ENCODE assay signal across 16 mouse cellular contexts in the genomic region with DNA sequence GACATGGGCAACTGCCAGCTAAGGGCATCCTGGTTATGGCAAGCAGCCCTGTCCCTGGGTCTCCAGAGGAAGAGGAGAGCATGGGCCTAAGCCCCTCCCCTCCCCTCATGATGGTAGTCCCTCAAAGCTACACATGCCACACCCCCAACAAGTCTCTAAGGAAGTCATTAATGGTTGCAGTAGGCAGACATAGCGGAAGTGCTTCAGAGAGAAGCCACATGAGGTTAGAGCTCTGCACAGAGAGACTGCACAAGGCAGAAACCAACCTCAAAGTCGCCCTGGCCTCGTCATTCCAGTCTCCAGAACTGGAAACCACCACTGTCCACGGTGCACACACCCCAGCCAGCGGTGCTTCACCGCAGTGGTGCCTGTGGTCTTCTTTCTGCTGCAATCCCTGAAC.
DNase-seq lines count a peak whose midpoint lies in the region; ATAC-seq lines count a peak whose summit lies in the region.
"Had no signal": no experiment of that assay in that cellular context is flagged by ENCODE, and none has a peak within 500 bp of the region (broad histone marks: within the 10 kb centered on the region; RNA-seq: fewer than 3 reads in every experiment).

No protein-coding gene starts in this region.

- no peaks in the 10 kb centered on the region for H3K36me3 ChIP-seq in hindbrain, embryonic 10.5 days
- no peaks in the 10 kb centered on the region for H3K36me3 ChIP-seq in hindbrain, embryonic 16.5 days (ENCODE audit: control insufficient read depth, insufficient read depth, low read length)
- H3K36me3 ChIP-seq in neural tube, embryonic 13.5 days: no peaks in the 10 kb centered on the region
- H3K36me3 ChIP-seq in hindbrain, embryonic 14.5 days (replicated peaks; ENCODE audit: control insufficient read depth, insufficient read depth): no peaks in the 10 kb centered on the region
- no peaks in the 10 kb centered on the region for H3K36me3 ChIP-seq in neural tube, embryonic 15.5 days

- no peak overlapping the region for H3K4me3 ChIP-seq in hindbrain, embryonic 10.5 days
- no peak overlapping the region for H3K4me3 ChIP-seq in hindbrain, embryonic 16.5 days (ENCODE audit: low read length)
- no peak overlapping the region for H3K4me3 ChIP-seq in neural tube, embryonic 13.5 days
- H3K4me3 ChIP-seq in hindbrain, embryonic 14.5 days (replicated peaks; ENCODE audit: low read length): no peak overlapping the region
- H3K4me3 ChIP-seq in neural tube, embryonic 15.5 days (replicated peaks): no peak overlapping the region

- no peak overlapping the region for H3K9ac ChIP-seq in hindbrain, embryonic 16.5 days (ENCODE audit: low read depth, low read length)
- 0 out of 2 replicates have a peak overlapping the region, but pooled peaks have one; percentile 38 for H3K9ac ChIP-seq in neural tube, embryonic 13.5 days
- no peak overlapping the region for H3K9ac ChIP-seq in hindbrain, embryonic 14.5 days
- no peak overlapping the region for H3K9ac ChIP-seq in neural tube, embryonic 15.5 days (replicated peaks)

- peaks cover 54% of the 10 kb centered on the region for H3K27me3 ChIP-seq in hindbrain, embryonic 10.5 days (ENCODE audit: insufficient read depth, poor library complexity, severe bottlenecking)
- H3K27me3 ChIP-seq in hindbrain, embryonic 16.5 days (replicated peaks; ENCODE audit: control insufficient read depth, insufficient read depth, low read length): no peaks in the 10 kb centered on the region
- no peaks in the 10 kb centered on the region for H3K27me3 ChIP-seq in neural tube, embryonic 13.5 days
- H3K27me3 ChIP-seq in hindbrain, embryonic 14.5 days (ENCODE audit: control insufficient read depth, insufficient read depth, low read length): no peaks in the 10 kb centered on the region
- H3K27me3 ChIP-seq in neural tube, embryonic 15.5 days (replicated peaks): peaks cover 5% of the 10 kb centered on the region; the same call in 1 of the 2 replicates

- H3K4me2 ChIP-seq in hindbrain, embryonic 16.5 days (ENCODE audit: low read length): no peak overlapping the region
- no peak overlapping the region for H3K4me2 ChIP-seq in neural tube, embryonic 13.5 days
- no peak overlapping the region for H3K4me2 ChIP-seq in hindbrain, embryonic 14.5 days (replicated peaks)
- no peak overlapping the region for H3K4me2 ChIP-seq in neural tube, embryonic 15.5 days
- H3K4me2 ChIP-seq: heart, embryonic 11.5 days had no signal

- no peak for ATAC-seq in hindbrain, embryonic 16.5 days
- ATAC-seq in neural tube, embryonic 13.5 days (ENCODE audit: low read depth): no peak
- ATAC-seq in hindbrain, embryonic 14.5 days (ENCODE audit: low FRiP score): no peak; the same call in 1 of the 2 replicates
- ATAC-seq in neural tube, embryonic 15.5 days (ENCODE audit: low FRiP score): no peak

- WGBS in hindbrain, embryonic 10.5 days: 84% methylated on average over 6 of the region's 6 CpGs
- WGBS in hindbrain, embryonic 16.5 days: 80% methylated on average over 6 of the region's 6 CpGs
- WGBS in neural tube, embryonic 13.5 days: 64% methylated on average over 6 of the region's 6 CpGs
- whole genome bisulfite sequencing in hindbrain, embryonic 14.5 days: 69% methylated on average over 6 of the region's 6 CpGs
- 76% methylated on average over 6 of the region's 6 CpGs for WGBS in neural tube, embryonic 15.5 days

- no peaks in the 10 kb centered on the region for H3K9me3 ChIP-seq in hindbrain, embryonic 10.5 days
- H3K9me3 ChIP-seq in hindbrain, embryonic 16.5 days (ENCODE audit: control insufficient read depth, low read length): no peaks in the 10 kb centered on the region
- no peaks in the 10 kb centered on the region for H3K9me3 ChIP-seq in neural tube, embryonic 13.5 days
- H3K9me3 ChIP-seq in hindbrain, embryonic 14.5 days (ENCODE audit: control insufficient read depth, low read length): no peaks in the 10 kb centered on the region
- no peaks in the 10 kb centered on the region for H3K9me3 ChIP-seq in neural tube, embryonic 15.5 days (replicated peaks)

- H3K4me1 ChIP-seq in hindbrain, embryonic 10.5 days (replicated peaks): peaks cover 71% of the 10 kb centered on the region
- peaks cover 19% of the 10 kb centered on the region for H3K4me1 ChIP-seq in hindbrain, embryonic 16.5 days (ENCODE audit: control insufficient read depth, insufficient read depth, low read depth, low read length)
- H3K4me1 ChIP-seq in neural tube, embryonic 13.5 days (replicated peaks): peaks cover 73% of the 10 kb centered on the region
- H3K4me1 ChIP-seq in hindbrain, embryonic 14.5 days (replicated peaks; ENCODE audit: control insufficient read depth, insufficient read depth, low read length): peaks cover 33% of the 10 kb centered on the region
- peaks cover 62% of the 10 kb centered on the region for H3K4me1 ChIP-seq in neural tube, embryonic 15.5 days

- no peak for DNase-seq in hindbrain, embryonic 10.5 days (ENCODE audit: low spot score)
- DNase-seq in neural tube, embryonic 10.5 days (ENCODE audit: extremely low spot score, low spot score): no peak
- DNase-seq in hindbrain, embryonic 14.5 days (ENCODE audit: low spot score): no peak
- DNase-seq in cerebellum, adult 9-10 months: no peak
- no peak for DNase-seq in thymus, postnatal 25 days
- DNase-seq: adrenal gland, postnatal 14 days; cerebellum, adult 2 months; gastrocnemius, postnatal 36 days; heart, postnatal 4 days; kidney, adult 2 months; lung, postnatal 4 days; right cerebral cortex, adult 18-20 months had no signal

- peak overlapping the region; percentile 43; the same call in 1 of the 2 replicates for H3K27ac ChIP-seq in hindbrain, embryonic 10.5 days
- H3K27ac ChIP-seq in hindbrain, embryonic 16.5 days (ENCODE audit: low read depth, low read length): no peak overlapping the region
- peak overlapping the region; percentile 88 for H3K27ac ChIP-seq in neural tube, embryonic 13.5 days (replicated peaks)
- H3K27ac ChIP-seq in hindbrain, embryonic 14.5 days: peak overlapping the region; percentile 55; the same call in 1 of the 2 replicates
- H3K27ac ChIP-seq in neural tube, embryonic 15.5 days (replicated peaks): peak overlapping the region; percentile 72
